14 mouse cellular contexts compared by ENCODE assay signal in the genomic region with DNA sequence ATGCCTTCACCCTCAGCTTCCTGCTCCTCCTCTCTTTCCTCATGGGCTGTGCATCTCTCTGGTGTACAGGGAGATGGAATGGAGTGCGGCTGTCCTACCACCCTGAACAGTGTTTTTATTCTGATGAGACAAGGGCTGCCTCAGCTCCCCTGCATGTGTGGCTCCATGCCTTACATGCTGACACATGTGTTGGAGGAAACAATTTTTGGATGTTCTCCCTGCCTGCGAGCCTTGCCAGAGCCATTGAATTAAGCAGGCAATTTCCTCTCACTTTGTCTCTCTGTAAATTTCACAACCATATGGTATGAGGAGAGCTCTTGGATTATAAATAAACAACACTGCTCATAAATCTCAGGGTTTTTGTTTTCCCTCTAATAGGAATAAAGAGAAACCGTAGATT.
DNase-seq lines count a peak whose midpoint lies in the region; ATAC-seq lines count a peak whose summit lies in the region.
"Had no signal": no experiment of that assay in that cellular context is flagged by ENCODE, and none has a peak within 500 bp of the region (broad histone marks: within the 10 kb centered on the region; RNA-seq: fewer than 3 reads in every experiment).

No protein-coding gene starts in this region.

- H3K36me3 ChIP-seq in forebrain, embryonic 14.5 days (ENCODE audit: control insufficient read depth, insufficient read depth, low read length), result no peaks in the 10 kb centered on the region
- no peaks in the 10 kb centered on the region for H3K36me3 ChIP-seq in forebrain, embryonic 12.5 days (replicated peaks)
- no peaks in the 10 kb centered on the region for H3K36me3 ChIP-seq in lung, embryonic 16.5 days (ENCODE audit: control insufficient read depth, insufficient read depth, low read length)
- no peaks in the 10 kb centered on the region for H3K36me3 ChIP-seq in liver, embryonic 12.5 days
- H3K36me3 ChIP-seq in midbrain, embryonic 15.5 days (replicated peaks), result no peaks in the 10 kb centered on the region
- H3K36me3 ChIP-seq: G1E; intestine, embryonic 15.5 days; neural tube, embryonic 13.5 days had no signal

- H3K27me3 ChIP-seq in forebrain, embryonic 14.5 days (replicated peaks; ENCODE audit: control insufficient read depth, insufficient read depth, low read length), result no peaks in the 10 kb centered on the region
- no peaks in the 10 kb centered on the region for H3K27me3 ChIP-seq in forebrain, embryonic 12.5 days
- no peaks in the 10 kb centered on the region for H3K27me3 ChIP-seq in lung, embryonic 16.5 days (ENCODE audit: control insufficient read depth, insufficient read depth, low read depth, low read length)
- H3K27me3 ChIP-seq in liver, embryonic 12.5 days (replicated peaks), result no peaks in the 10 kb centered on the region
- H3K27me3 ChIP-seq in midbrain, embryonic 15.5 days (replicated peaks), result no peaks in the 10 kb centered on the region
- H3K27me3 ChIP-seq: intestine, embryonic 15.5 days; neural tube, embryonic 13.5 days had no signal

- no peak overlapping the region for H3K4me3 ChIP-seq in forebrain, embryonic 14.5 days (ENCODE audit: low read depth, low read length)
- H3K4me3 ChIP-seq in forebrain, embryonic 12.5 days (replicated peaks), result no peak overlapping the region
- H3K4me3 ChIP-seq in lung, embryonic 16.5 days (ENCODE audit: low read length), result no peak overlapping the region
- H3K4me3 ChIP-seq in liver, embryonic 12.5 days, result no peak overlapping the region
- H3K4me3 ChIP-seq in midbrain, embryonic 15.5 days, result no peak overlapping the region
- H3K4me3 ChIP-seq: erythroblast, embryonic 14.5 days; intestine, embryonic 15.5 days; neural tube, embryonic 13.5 days had no signal

- H3K4me1 ChIP-seq in forebrain, embryonic 14.5 days (ENCODE audit: control insufficient read depth, insufficient read depth, low read length), result no peaks in the 10 kb centered on the region
- no peaks in the 10 kb centered on the region for H3K4me1 ChIP-seq in forebrain, embryonic 12.5 days
- H3K4me1 ChIP-seq in lung, embryonic 16.5 days (replicated peaks; ENCODE audit: control insufficient read depth, insufficient read depth, low read length), result peaks cover 13% of the 10 kb centered on the region; the same call in 1 of the 2 replicates
- no peaks in the 10 kb centered on the region for H3K4me1 ChIP-seq in liver, embryonic 12.5 days
- H3K4me1 ChIP-seq in midbrain, embryonic 15.5 days, result no peaks in the 10 kb centered on the region
- H3K4me1 ChIP-seq: intestine, embryonic 15.5 days; neural tube, embryonic 13.5 days had no signal

- peak; percentile 74 for DNase-seq in forebrain, embryonic 14.5 days (ENCODE audit: low spot score)
- DNase-seq in lung, postnatal 36 days, result no peak
- peak; percentile 30 to 43 for DNase-seq in layer of hippocampus, postnatal 10 days (ENCODE audit: low spot score in 2 of 2)
- DNase-seq in right cerebral cortex, postnatal 25 days, result peak; percentile 43
- DNase-seq: cerebellum, postnatal 36 days had no signal

- ATAC-seq in forebrain, embryonic 14.5 days, result peak; percentile 40; the same call in 1 of the 2 replicates
- ATAC-seq in forebrain, embryonic 12.5 days (ENCODE audit: low FRiP score), result no peak
- peak; percentile 91 for ATAC-seq in lung, embryonic 16.5 days (ENCODE audit: low read depth)
- no peak for ATAC-seq in liver, embryonic 12.5 days
- ATAC-seq in midbrain, embryonic 15.5 days (replicated peaks), result no peak
- ATAC-seq: intestine, embryonic 15.5 days; midbrain, embryonic 16.5 days had no signal

- H3K27ac ChIP-seq in forebrain, embryonic 14.5 days (ENCODE audit: low read depth, low read length), result no peak overlapping the region
- H3K27ac ChIP-seq in forebrain, embryonic 12.5 days, result no peak overlapping the region
- H3K27ac ChIP-seq in lung, embryonic 16.5 days (ENCODE audit: low read length), result peak overlapping the region; percentile 9
- H3K27ac ChIP-seq in liver, embryonic 12.5 days, result no peak overlapping the region
- H3K27ac ChIP-seq in midbrain, embryonic 15.5 days, result no peak overlapping the region
- H3K27ac ChIP-seq: intestine, embryonic 15.5 days; neural tube, embryonic 13.5 days had no signal

- 83% methylated on average over 3 of the region's 3 CpGs for WGBS in forebrain, embryonic 14.5 days
- WGBS in forebrain, embryonic 12.5 days, result 92% methylated on average over 3 of the region's 3 CpGs
- 40% methylated on average over 3 of the region's 3 CpGs for WGBS in lung, embryonic 16.5 days
- WGBS in liver, embryonic 12.5 days (ENCODE audit: insufficient replicate concordance), result 78% methylated on average over 3 of the region's 3 CpGs
- WGBS in midbrain, embryonic 15.5 days, result 84% methylated on average over 3 of the region's 3 CpGs

- no peak overlapping the region for H3K9ac ChIP-seq in forebrain, embryonic 14.5 days (ENCODE audit: low read length)
- H3K9ac ChIP-seq in forebrain, embryonic 12.5 days, result no peak overlapping the region
- H3K9ac ChIP-seq in lung, embryonic 16.5 days (ENCODE audit: low read length), result no peak overlapping the region
- no peak overlapping the region for H3K9ac ChIP-seq in liver, embryonic 12.5 days
- H3K9ac ChIP-seq in midbrain, embryonic 15.5 days, result no peak overlapping the region
- H3K9ac ChIP-seq: intestine, embryonic 15.5 days; neural tube, embryonic 13.5 days had no signal

- H3K4me2 ChIP-seq in forebrain, embryonic 14.5 days (ENCODE audit: low read length), result no peak overlapping the region
- no peak overlapping the region for H3K4me2 ChIP-seq in forebrain, embryonic 12.5 days
- no peak overlapping the region for H3K4me2 ChIP-seq in lung, embryonic 16.5 days (ENCODE audit: low read depth, low read length)
- no peak overlapping the region for H3K4me2 ChIP-seq in liver, embryonic 12.5 days
- no peak overlapping the region for H3K4me2 ChIP-seq in midbrain, embryonic 15.5 days
- H3K4me2 ChIP-seq: intestine, embryonic 15.5 days; neural tube, embryonic 13.5 days had no signal

- H3K9me3 ChIP-seq in forebrain, embryonic 14.5 days (replicated peaks; ENCODE audit: control insufficient read depth, low read length), result no peaks in the 10 kb centered on the region
- no peaks in the 10 kb centered on the region for H3K9me3 ChIP-seq in forebrain, embryonic 12.5 days
- H3K9me3 ChIP-seq in lung, embryonic 16.5 days (ENCODE audit: control insufficient read depth, low read length), result no peaks in the 10 kb centered on the region
- no peaks in the 10 kb centered on the region; the same call in 1 of the 2 replicates for H3K9me3 ChIP-seq in liver, embryonic 12.5 days (replicated peaks)
- H3K9me3 ChIP-seq in midbrain, embryonic 15.5 days, result no peaks in the 10 kb centered on the region
- H3K9me3 ChIP-seq: intestine, embryonic 15.5 days; neural tube, embryonic 13.5 days had no signal

Comparison
In these comparisons a context has a peak if more than half of its experiments do, and no peak if none do; other contexts are left out.
1. ATAC-seq: peak in forebrain, embryonic 14.5 days (single experiment) and lung, embryonic 16.5 days (single experiment); none in forebrain, embryonic 12.5 days (single experiment), liver, embryonic 12.5 days (single experiment) and midbrain, embryonic 15.5 days (single experiment).